Mouse (Mus musculus): Measurements from ENCODE around the gene AW011738.

- no peak for TF ChIP-seq POLR2A (IDR thresholded peaks at IDR 0.05; ENCODE audit: insufficient read length, low read depth)
- TF ChIP-seq SRF (IDR thresholded peaks at IDR 0.05; ENCODE audit: control insufficient read depth, insufficient read length, low read depth) = no peak
- no peak for TF ChIP-seq REST (IDR thresholded peaks at IDR 0.05; ENCODE audit: insufficient read depth, insufficient read length)
- no peak for TF ChIP-seq TCF12 (IDR thresholded peaks at IDR 0.05; ENCODE audit: insufficient read depth, poor library complexity, severe bottlenecking)
- no peak for TF ChIP-seq MAX (IDR thresholded peaks at IDR 0.05; ENCODE audit: low read depth)
These were observed 25.5 kb upstream of the AW011738 start for GRCm38 (mm10) chr4:156177630-156178029.

Data from myocyte (in vitro differentiated cells).